Mouse (Mus musculus) liver, embryonic 16.5 days (tissue): ENCODE results near the gene Arhgap42. TPM values are rescaled to one million over a fixed set of nuclear protein-coding genes. Genes with fewer than 3 reads are reported as not detected.
A peak's percentile ranks its signal among the peaks of the same experiment; 100 is the strongest.

Experiments used
- ATAC-seq: fragments of 200-750 bp; cut with Nextera tagmentation; 2 replicates; pipeline ENCODE4 v1.8.0; 2017; ENCODE audit warnings: low read depth, mild to moderate bottlenecking, moderate number of reproducible peaks, moderate library complexity
- H3K27ac ChIP-seq: fragments of 300-500 bp; sonication (generic); 2 replicates; pipeline ENCODE4 v1.5.1; 2014; ENCODE audit warnings: mild to moderate bottlenecking, low read length
- H3K27me3 ChIP-seq: fragments of 300-500 bp; sonication (generic); 2 replicates; pipeline ENCODE4 v1.6.1; 2014; ENCODE audit warnings: low read depth, low read length, mixed read lengths; ENCODE audit not compliant: control insufficient read depth, insufficient read depth
- H3K36me3 ChIP-seq: fragments of 300-500 bp; sonication (generic); 2 replicates; pipeline ENCODE4 v1.6.1; 2014; ENCODE audit warnings: mild to moderate bottlenecking; ENCODE audit not compliant: control insufficient read depth, insufficient read depth
- H3K4me1 ChIP-seq: fragments of 300-500 bp; sonication (generic); 2 replicates; pipeline ENCODE4 v1.6.1; 2014; ENCODE audit warnings: low read depth, low read length, mixed read lengths; ENCODE audit not compliant: control insufficient read depth
- H3K4me2 ChIP-seq: fragments of 300-500 bp; sonication (generic); 2 replicates; pipeline ENCODE4 v1.6.1; 2014; ENCODE audit warnings: low read depth, low read length, mixed read lengths
- H3K4me3 ChIP-seq: fragments of 300-500 bp; sonication (generic); 2 replicates; pipeline ENCODE4 v1.5.1; 2014; ENCODE audit warnings: low read depth, mild to moderate bottlenecking, low read length
- H3K9ac ChIP-seq: fragments of 300-500 bp; sonication (generic); 2 replicates; pipeline ENCODE4 v1.6.1; 2014; ENCODE audit warnings: low read depth, low read length
- H3K9me3 ChIP-seq: fragments of 300-500 bp; sonication (generic); replicated peaks from 2 replicates; pipeline ENCODE4 v1.6.1; 2016; ENCODE audit warnings: low read length; ENCODE audit not compliant: control insufficient read depth
- WGBS: fragments of 180-500 bp; shearing (Covaris S2); extraction: QIAGEN DNeasy Blood & Tissue Kit; methylation state at CpG from one replicate; pipeline ENCODE4 v1.1.7; 2014; ENCODE audit not compliant: insufficient replicate concordance; 5-methylcytosine and 5-hydroxymethylcytosine counted together
- polyA plus RNA-seq: library from polyadenylated mRNA; unstranded; fragments of >200 nt; fragmentation: Nextera tagmentation; extraction: Ambion mirVana; gene quantifications from 2 replicates; pipeline ENCODE4 v1.2.1, GENCODE M21; 2015

Gene Arhgap42
- polyA plus RNA-seq, 1 experiment from 2014 or later, result 7.4 TPM

DNA sequence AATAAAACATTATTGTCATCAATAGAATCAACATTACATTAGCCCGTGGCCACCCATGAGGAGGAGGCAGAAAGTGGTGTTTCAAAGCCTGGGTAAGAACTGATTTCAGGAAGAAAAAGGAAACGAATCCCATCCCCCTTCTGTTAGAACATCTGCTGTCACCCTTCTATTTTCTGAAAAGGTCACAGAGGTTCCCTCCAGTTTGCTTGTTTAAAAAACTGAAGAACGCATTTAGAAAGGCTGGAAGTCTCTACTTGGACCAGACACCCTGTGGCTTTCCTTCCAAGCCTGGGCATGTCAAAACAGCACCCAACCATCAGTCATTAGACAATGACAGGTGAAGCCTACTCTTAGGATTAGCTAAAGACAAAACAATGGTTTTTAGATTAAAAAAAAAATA is 40.3 kb downstream of the Arhgap42 start:
- no peak overlapping the region for H3K27ac ChIP-seq
- no peak overlapping the region for H3K4me2 ChIP-seq
- no peak overlapping the region for H3K9ac ChIP-seq
- no peak overlapping the region for H3K4me3 ChIP-seq
- H3K27me3 ChIP-seq, result no peaks in the 10 kb centered on the region
- no peaks in the 10 kb centered on the region for H3K9me3 ChIP-seq
- no peaks in the 10 kb centered on the region; the same call in 1 of the 2 replicates for H3K4me1 ChIP-seq
- ATAC-seq, result no peak
- WGBS, result 35% methylated on average over 3 of the region's 3 CpGs
- H3K36me3 ChIP-seq, result no peaks in the 10 kb centered on the region

DNA sequence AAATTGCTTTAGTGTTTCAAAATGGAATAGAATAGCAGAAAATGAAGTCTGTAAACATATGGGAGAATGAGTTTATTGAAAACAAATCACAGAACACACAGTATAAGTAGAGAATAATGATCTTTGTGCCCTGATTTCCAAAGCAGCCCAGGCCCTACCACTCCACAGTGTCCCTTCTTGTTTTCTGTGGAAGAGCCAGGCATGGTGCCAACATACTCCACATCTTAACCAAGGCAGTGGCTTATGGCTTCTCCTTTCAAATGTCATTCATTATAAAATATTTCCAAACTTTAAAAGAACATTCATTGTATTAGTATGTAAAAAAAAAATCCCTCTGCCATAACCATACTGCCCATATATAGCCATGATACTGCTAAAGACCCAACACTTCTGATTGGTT is 42.9 kb downstream of the Arhgap42 start:
- ATAC-seq, result no peak

DNA sequence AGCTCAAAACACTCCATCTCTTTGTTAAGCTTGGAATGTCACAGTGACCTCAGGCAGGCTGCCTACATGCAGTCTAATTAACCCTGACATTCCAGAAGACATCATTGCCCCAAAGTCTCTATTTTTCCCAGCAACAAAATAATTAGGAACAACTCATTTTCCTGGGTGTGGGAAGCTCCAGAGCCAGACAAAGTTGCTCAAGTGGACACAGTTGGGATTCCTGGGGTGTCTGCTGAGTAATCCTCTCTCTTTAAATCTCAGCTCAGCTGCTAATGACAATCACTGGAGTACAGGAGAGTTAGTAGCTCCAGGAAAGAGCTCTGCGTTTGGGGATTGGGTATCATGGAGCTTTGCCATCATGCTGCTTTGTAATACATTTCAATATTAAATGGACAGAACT is 44.4 kb downstream of the Arhgap42 start:
- Histone ChIP-seq H3K27ac (no peak overlapping the region), H3K27me3 (no peaks in the 10 kb centered on the region), H3K9me3 (no peaks in the 10 kb centered on the region), H3K4me2 (no peak overlapping the region), H3K4me1 (no peaks in the 10 kb centered on the region; the same call in 1 of the 2 replicates), H3K9ac (no peak overlapping the region), H3K36me3 (no peaks in the 10 kb centered on the region), H3K4me3 (no peak overlapping the region)
- 55% methylated on average over 1 of the region's 1 CpGs for WGBS
- no peak for ATAC-seq

More for the DNA sequence above, 42.9 kb downstream of the Arhgap42 start:
- Histone ChIP-seq H3K9me3 (no peaks in the 10 kb centered on the region), H3K9ac (no peak overlapping the region), H3K27me3 (no peaks in the 10 kb centered on the region), H3K4me2 (no peak overlapping the region), H3K36me3 (no peaks in the 10 kb centered on the region), H3K4me3 (no peak overlapping the region), H3K4me1 (no peaks in the 10 kb centered on the region; the same call in 1 of the 2 replicates), H3K27ac (no peak overlapping the region)

DNA sequence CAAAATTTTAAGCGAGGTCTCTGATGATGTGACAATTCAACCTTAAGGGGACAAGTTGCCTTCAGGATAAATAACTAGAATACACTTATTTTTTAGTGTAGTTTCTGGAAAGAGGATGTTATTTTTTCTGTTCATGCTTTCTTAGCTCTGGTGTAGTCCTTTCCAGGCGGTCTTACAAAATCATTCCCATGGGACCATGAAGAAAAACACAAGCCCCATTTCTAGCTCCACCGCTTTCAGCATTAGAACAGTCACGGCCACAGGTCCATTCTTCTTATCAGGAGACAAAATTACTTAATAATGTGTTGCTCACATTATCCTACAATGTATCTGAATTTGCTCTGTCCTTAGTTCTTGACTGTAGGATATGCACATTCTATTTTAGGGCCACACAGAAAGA is 46.2 kb downstream of the Arhgap42 start:
- Histone ChIP-seq H3K4me3 (no peak overlapping the region), H3K27me3 (no peaks in the 10 kb centered on the region), H3K9ac (no peak overlapping the region), H3K9me3 (no peaks in the 10 kb centered on the region), H3K4me1 (no peaks in the 10 kb centered on the region), H3K36me3 (no peaks in the 10 kb centered on the region), H3K27ac (no peak overlapping the region), H3K4me2 (no peak overlapping the region)
- no peak for ATAC-seq
- 62% methylated on average over 4 of the region's 4 CpGs for WGBS

DNA sequence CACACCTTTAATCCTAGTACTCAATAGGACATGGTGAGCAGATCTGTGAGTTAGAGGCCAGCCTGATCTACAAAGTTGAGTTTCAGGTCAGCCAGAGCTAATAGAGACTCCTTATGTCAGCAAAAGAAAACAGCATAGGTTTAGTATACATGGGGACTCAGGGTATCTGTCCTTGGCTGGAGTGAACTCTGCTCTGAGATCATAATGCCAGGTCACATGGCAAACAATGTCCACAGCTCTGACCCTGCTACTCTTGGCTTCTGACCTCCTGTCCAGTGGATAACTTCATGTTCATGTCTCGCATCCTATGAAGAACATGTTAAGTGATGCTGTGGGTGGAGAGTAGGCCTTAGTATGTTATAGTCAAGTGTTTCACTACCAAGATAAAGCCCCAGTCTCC is 48.1 kb downstream of the Arhgap42 start:
- ATAC-seq, result peak; percentile 75
- Histone ChIP-seq H3K4me1 (no peaks in the 10 kb centered on the region), H3K4me2 (no peak overlapping the region), H3K9ac (no peak overlapping the region), H3K4me3 (no peak overlapping the region), H3K9me3 (no peaks in the 10 kb centered on the region), H3K27ac (no peak overlapping the region), H3K27me3 (no peaks in the 10 kb centered on the region), H3K36me3 (no peaks in the 10 kb centered on the region)
- 57% methylated on average over 1 of the region's 1 CpGs for WGBS

DNA sequence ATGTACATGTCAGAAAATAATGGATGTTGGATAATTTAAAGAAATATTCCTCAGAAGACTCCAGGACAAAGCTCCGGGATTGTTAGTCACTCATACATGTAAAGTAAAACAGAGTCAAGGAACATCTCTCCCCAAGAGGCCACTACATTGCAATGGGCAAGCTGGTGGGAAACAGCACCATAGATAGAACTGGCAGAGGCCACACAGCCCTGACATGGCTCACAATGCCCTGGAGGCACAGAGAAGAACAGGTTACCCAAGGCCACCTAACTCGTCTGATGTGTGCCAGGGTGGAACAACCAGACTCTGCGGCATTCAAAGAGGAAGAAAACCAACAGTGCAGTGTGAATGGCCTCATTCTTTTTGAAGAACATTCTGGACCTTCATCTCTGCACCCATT is 50.7 kb downstream of the Arhgap42 start:
- Histone ChIP-seq H3K9me3 (no peaks in the 10 kb centered on the region), H3K27me3 (no peaks in the 10 kb centered on the region), H3K27ac (no peak overlapping the region), H3K4me3 (no peak overlapping the region), H3K36me3 (no peaks in the 10 kb centered on the region), H3K4me2 (no peak overlapping the region), H3K4me1 (no peaks in the 10 kb centered on the region), H3K9ac (no peak overlapping the region)
- 70% methylated on average over 3 of the region's 3 CpGs for WGBS
- no peak for ATAC-seq

DNA sequence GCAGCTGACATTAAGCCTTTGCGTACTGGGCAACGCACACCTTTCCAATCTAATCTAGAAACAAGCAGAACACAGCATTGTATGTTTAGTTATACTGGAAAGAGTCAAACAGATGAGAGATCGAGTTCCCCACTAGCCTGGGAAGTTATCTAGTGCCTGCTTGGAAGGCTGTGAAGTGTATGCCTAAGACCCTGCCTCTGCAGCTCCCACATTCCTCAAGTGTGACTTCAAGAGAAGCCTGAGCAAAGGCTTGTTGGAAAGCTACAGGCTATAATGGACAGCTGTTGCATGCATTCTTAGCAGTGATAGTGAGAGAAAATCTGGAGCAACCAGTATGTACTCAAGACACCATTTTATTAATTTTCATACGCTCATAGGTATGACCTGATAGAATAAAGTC is 61.2 kb downstream of the Arhgap42 start:
- Histone ChIP-seq H3K4me3 (no peak overlapping the region), H3K4me2 (no peak overlapping the region), H3K27me3 (no peaks in the 10 kb centered on the region), H3K27ac (no peak overlapping the region), H3K9me3 (no peaks in the 10 kb centered on the region), H3K9ac (no peak overlapping the region), H3K36me3 (no peaks in the 10 kb centered on the region), H3K4me1 (no peaks in the 10 kb centered on the region)
- ATAC-seq, result no peak
- WGBS, result 56% methylated on average over 4 of the region's 4 CpGs

DNA sequence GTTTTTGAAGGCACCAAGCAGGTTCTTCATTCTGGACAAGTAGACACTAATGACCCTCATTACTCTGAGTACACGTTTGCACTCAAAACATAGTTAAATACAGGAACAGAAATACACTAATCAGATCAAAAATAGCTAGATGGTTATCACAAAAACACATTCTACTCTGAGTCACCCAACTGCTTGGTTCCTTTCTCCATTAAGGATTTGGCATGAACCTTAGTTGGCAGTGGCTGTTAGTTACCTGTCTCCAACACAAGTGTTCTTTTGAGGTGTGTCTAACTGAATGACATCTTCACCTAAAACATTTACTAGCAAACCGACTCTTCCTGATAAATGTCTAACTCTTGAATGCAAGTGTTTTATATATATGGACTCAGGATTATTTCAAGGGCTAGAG is 64.0 kb downstream of the Arhgap42 start:
- H3K4me3 ChIP-seq, result no peak overlapping the region
- ATAC-seq, result no peak
- no peaks in the 10 kb centered on the region for H3K4me1 ChIP-seq
- no peak overlapping the region for H3K27ac ChIP-seq
- H3K27me3 ChIP-seq, result no peaks in the 10 kb centered on the region
- WGBS, result 48% methylated on average over 2 of the region's 2 CpGs
- H3K36me3 ChIP-seq, result no peaks in the 10 kb centered on the region
- H3K4me2 ChIP-seq, result no peak overlapping the region
- H3K9ac ChIP-seq, result no peak overlapping the region
- no peaks in the 10 kb centered on the region for H3K9me3 ChIP-seq

DNA sequence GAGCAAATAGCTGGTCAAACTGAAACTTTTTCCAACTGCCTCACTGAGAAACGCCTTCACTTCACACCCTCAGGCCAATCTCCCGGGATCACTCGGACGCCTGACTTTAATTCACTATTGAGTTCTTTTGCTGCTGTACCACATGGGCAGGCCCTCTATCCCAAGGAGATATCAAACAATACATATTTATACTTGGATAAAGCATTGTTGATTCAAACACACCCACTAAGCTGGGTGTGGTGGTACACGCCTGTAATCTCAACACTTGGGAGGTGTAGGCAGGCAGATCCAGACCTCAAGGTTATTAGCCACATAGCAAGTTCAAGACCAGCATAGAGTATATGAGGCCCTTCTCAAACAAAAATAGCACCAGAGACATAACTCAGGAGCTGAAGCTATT is 64.7 kb downstream of the Arhgap42 start:
- no peaks in the 10 kb centered on the region for H3K36me3 ChIP-seq
- 75% methylated on average over 5 of the region's 5 CpGs for WGBS
- H3K4me2 ChIP-seq, result no peak overlapping the region
- no peak overlapping the region for H3K9ac ChIP-seq
- ATAC-seq, result no peak
- no peaks in the 10 kb centered on the region for H3K4me1 ChIP-seq
- no peaks in the 10 kb centered on the region for H3K9me3 ChIP-seq
- no peaks in the 10 kb centered on the region for H3K27me3 ChIP-seq
- H3K4me3 ChIP-seq, result no peak overlapping the region
- H3K27ac ChIP-seq, result no peak overlapping the region

DNA sequence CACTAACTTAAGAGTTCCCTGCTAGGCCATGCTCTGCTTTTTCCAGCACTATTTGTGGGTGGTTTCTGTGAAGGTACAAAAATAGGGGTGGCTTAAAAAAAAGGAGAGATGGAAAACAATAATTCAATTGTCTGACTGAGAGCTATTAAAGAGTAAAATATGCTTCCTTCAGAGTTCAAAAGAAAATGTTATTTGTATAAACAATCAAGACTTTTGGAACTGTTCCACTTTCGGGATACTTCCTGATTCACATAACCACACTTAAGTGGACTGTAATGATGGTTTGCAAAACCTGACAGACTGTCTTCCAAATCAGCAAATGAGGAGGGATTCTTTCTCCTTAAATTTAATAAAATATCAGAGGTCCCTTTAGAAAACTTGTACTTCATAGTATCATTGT is 65.8 kb downstream of the Arhgap42 start:
- Histone ChIP-seq H3K27ac (no peak overlapping the region), H3K27me3 (no peaks in the 10 kb centered on the region), H3K9me3 (no peaks in the 10 kb centered on the region), H3K9ac (no peak overlapping the region), H3K4me1 (no peaks in the 10 kb centered on the region), H3K36me3 (no peaks in the 10 kb centered on the region), H3K4me2 (no peak overlapping the region), H3K4me3 (no peak overlapping the region)
- no peak for ATAC-seq
- WGBS, result 47% methylated on average over 1 of the region's 1 CpGs
